8 mouse cellular contexts compared by ENCODE assay signal in genomic region chr12:101912626-101913490, GRCm38 (mm10). TPM values are rescaled to one million over a fixed set of nuclear protein-coding genes. Genes with fewer than 3 reads are reported as not detected.
DNase-seq lines count a peak whose midpoint lies in the region; ATAC-seq and TF ChIP-seq lines count a peak whose summit lies in the region.

Trip11 (minus strand) TSS chr12:101913267.

- WGBS in hindbrain, postnatal 0 days, result under 1% methylated on average over 69 of the region's 69 CpGs

- peaks cover 3% of the 10 kb centered on the region; the same call in 1 of the 2 replicates for H3K36me3 ChIP-seq in hindbrain, postnatal 0 days (ENCODE audit: insufficient read depth, low read length)

- intact Hi-C loops in gastrocnemius, adult 2 months (cut with DNase I), result no loop called here

- peak within 1 kb of the TSS; percentile 89 for H3K4me2 ChIP-seq in hindbrain, postnatal 0 days (ENCODE audit: low read depth, low read length)

- TF ChIP-seq CTCF in gastrocnemius, adult 2 months (IDR thresholded peaks at IDR 0.05), result no peak
- no peak for TF ChIP-seq CTCF in hindbrain, postnatal 0 days (IDR thresholded peaks at IDR 0.05; ENCODE audit: low read depth)

- peaks cover 12% of the 10 kb centered on the region for H3K4me1 ChIP-seq in hindbrain, postnatal 0 days (ENCODE audit: insufficient read depth, low read length)

- H3K9ac ChIP-seq in hindbrain, postnatal 0 days (replicated peaks; ENCODE audit: low read length), result peak within 1 kb of the TSS; percentile 91

- peak within 1 kb of the TSS; percentile 96 for H3K27ac ChIP-seq in gastrocnemius, adult 2 months
- H3K27ac ChIP-seq in hindbrain, postnatal 0 days, result peak within 1 kb of the TSS; percentile 92

- DNase-seq in ZHBTc4 (ENCODE audit: low read depth, low spot score), result peak; percentile 93
- peak; percentile 65 to 85 for DNase-seq in cerebellum, postnatal 4 days (ENCODE audit: low spot score in 2 of 2)
- peak; percentile 94 for DNase-seq in gastrocnemius, adult 2 months
- peak; percentile 96 for DNase-seq in hindbrain, postnatal 0 days (ENCODE audit: low spot score)
- DNase-seq in left cerebral cortex, adult 18-20 months (ENCODE audit: low spot score in 2 of 2), result peak; percentile 93 to 94
- peak; percentile 92 to 93 for DNase-seq in lung, postnatal 4 days
- peak; percentile 94 for DNase-seq in retina, postnatal 1 day
- DNase-seq in thymus, postnatal 4 days, result peak; percentile 89

- H3K27me3 ChIP-seq in hindbrain, postnatal 0 days (ENCODE audit: insufficient read depth, low read length), result no peaks in the 10 kb centered on the region

- ATAC-seq in hindbrain, postnatal 0 days, result peak; percentile 97

- no peaks in the 10 kb centered on the region for H3K9me3 ChIP-seq in hindbrain, postnatal 0 days (ENCODE audit: low read length)

- peak within 1 kb of the TSS; percentile 95 for H3K4me3 ChIP-seq in gastrocnemius, adult 2 months
- H3K4me3 ChIP-seq in hindbrain, postnatal 0 days (ENCODE audit: low read length), result peak within 1 kb of the TSS; percentile 92

RNA-seq across cellular contexts. Expression of gene Trip11, which starts in this region (rescaled TPM):
- total RNA-seq in gastrocnemius, adult 2 months (2021), result 10 to 100 TPM; 25.9 to 30.8 TPM
- total RNA-seq in hindbrain, postnatal 0 days (2014; rRNA removed), result 11.1 and 16.7 TPM in 2 replicates
- 30.9 and 31.8 TPM in 2 replicates for polyA plus RNA-seq in hindbrain, postnatal 0 days (2015; fragmentation: Nextera tagmentation; extraction: Ambion mirVana)
- total RNA-seq in left cerebral cortex, adult 18-20 months (2021), result 10 to 100 TPM; 28.1 to 30.1 TPM

Comparison
In these comparisons a context has a peak if more than half of its experiments do, and no peak if none do; other contexts are left out.
1. Peak in every context shown above with its lines: DNase-seq, ATAC-seq, H3K4me3 ChIP-seq and H3K27ac ChIP-seq.